Mouse (Mus musculus) Patski (cell line): ENCODE results near the gene Pard3b. TPM values are rescaled to one million over a fixed set of nuclear protein-coding genes. Genes with fewer than 3 reads are reported as not detected.

ENCODE experiments used
- ATAC-seq: fragments of 100-300 bp; one replicate; pipeline ENCODE4 v1.8.0; 2021
- CTCF ChIA-PET: fragments of 350-600 bp; sonication (Branson Sonifier 250); formaldehyde crosslinking; loops from one replicate; lab custom pipeline; 2022; ENCODE audit warnings: inconsistent platforms; lab: Charles Lee
- POLR2A ChIA-PET: fragments of 350-600 bp; sonication (Branson Sonifier 250); formaldehyde crosslinking; loops from one replicate; lab custom pipeline; 2022; ENCODE audit warnings: antibody characterized with exemption, inconsistent platforms; lab: Charles Lee
- DNase-seq: peaks from one replicate; pipeline ENCODE4 v3.0.0-alpha.2; 2011; ENCODE audit warnings: low read depth, low spot score
- H3K27me3 ChIP-seq: fragments of 371-371 bp; one replicate; pipeline ENCODE4 v1.5.1; 2021
- CTCF ChIP-seq: fragments of 100-300 bp; IDR thresholded peaks from one replicate; pipeline ENCODE4 v1.5.1; 2021
- in situ Hi-C: fragments of 300-500 bp; cut with MboI; formaldehyde crosslinking; loops from 3 replicates; pipeline ENCODE4 v1.11.1; 2018; ENCODE audit warnings: low pct_unique_long_range_greater_than_20kb, mixed read lengths
- polyA plus RNA-seq: library from polyadenylated mRNA; unstranded; gene quantifications from one replicate; pipeline ENCODE4 v1.2.3, GENCODE M21; 2021

Pard3b gene
- polyA plus RNA-seq, 1 experiment from 2014 or later = 9.1 TPM

GRCm38 (mm10) chr1:61924958-61925357 lies 286.3 kb downstream of the Pard3b start:
- no peak for ATAC-seq
- ChIA-PET POLR2A (interaction anchor here (0.5 kb wide), 1 partner anchor 656 kb away, joined by 4 read pairs; no protein-coding TSS in a partner anchor), CTCF (interaction anchor here (1.6 to 2.5 kb wide), 3 partner anchors 11 to 776 kb away, joined by 3 to 17 read pairs (median 12); no protein-coding TSS in a partner anchor)
- no peaks in the 10 kb centered on the region for H3K27me3 ChIP-seq
- peak; percentile 70 for TF ChIP-seq CTCF
- in situ Hi-C loops = loop anchor here (5.0 to 25.0 kb wide), 3 partner anchors 550 to 1037 kb away; partner anchors contain the start of gene Nrp2
- no peak for DNase-seq

DNA sequence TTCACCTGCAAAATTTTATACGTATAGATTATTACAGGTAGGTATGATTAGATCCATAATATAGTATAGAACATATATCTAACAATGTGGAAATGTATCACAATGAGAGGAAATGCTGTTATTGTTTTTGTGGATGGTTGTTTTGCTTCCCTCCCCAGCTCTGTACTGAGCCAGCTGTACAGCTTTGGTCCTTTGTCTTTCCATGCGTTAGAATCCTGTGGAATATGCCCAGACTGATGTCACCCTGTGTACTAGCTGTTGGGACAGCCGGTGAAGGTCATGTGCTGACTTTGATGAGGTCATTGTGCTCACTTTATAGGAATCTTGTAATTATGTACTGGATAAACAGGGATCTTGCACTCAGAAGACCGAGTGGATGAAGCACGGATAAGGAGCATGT lies 286.9 kb downstream of the Pard3b start:
- H3K27me3 ChIP-seq = no peaks in the 10 kb centered on the region
- DNase-seq (no peak), ATAC-seq (no peak)
- TF ChIP-seq CTCF = no peak
- ChIA-PET CTCF (interaction anchor here (1.6 to 2.5 kb wide), 3 partner anchors 10 to 775 kb away, joined by 3 to 17 read pairs (median 12); no protein-coding TSS in a partner anchor), POLR2A (no interaction called here)
- in situ Hi-C loops = loop anchor here (5.0 to 25.0 kb wide), 3 partner anchors 551 to 1037 kb away; partner anchors contain the start of gene Nrp2

- in situ Hi-C loops = loop anchor here (5.0 to 25.0 kb wide), 3 partner anchors 553 to 1034 kb away; partner anchors contain the start of gene Nrp2
- DNase-seq (no peak), ATAC-seq (no peak)
- POLR2A ChIA-PET = no interaction called here
- no peak for TF ChIP-seq CTCF
- CTCF ChIA-PET = interaction anchor here (0.8 to 2.6 kb wide), 4 partner anchors 13 to 769 kb away, joined by 3 to 8 read pairs (median 4); no protein-coding TSS in a partner anchor
- no peaks in the 10 kb centered on the region for H3K27me3 ChIP-seq
Observed at GRCm38 (mm10) chr1:61928131-61928761, 289.6 kb downstream of the Pard3b start.

GRCm38 (mm10) chr1:61933574-61933973 lies 294.9 kb downstream of the Pard3b start:
- ATAC-seq (no peak), DNase-seq (no peak)
- in situ Hi-C loops = loop anchor here (25.0 kb wide), 1 partner anchor 1029 kb away; no protein-coding TSS in a partner anchor
- ChIA-PET CTCF (no interaction called here), POLR2A (no interaction called here)
- no peaks in the 10 kb centered on the region for H3K27me3 ChIP-seq
- TF ChIP-seq CTCF = no peak

DNA sequence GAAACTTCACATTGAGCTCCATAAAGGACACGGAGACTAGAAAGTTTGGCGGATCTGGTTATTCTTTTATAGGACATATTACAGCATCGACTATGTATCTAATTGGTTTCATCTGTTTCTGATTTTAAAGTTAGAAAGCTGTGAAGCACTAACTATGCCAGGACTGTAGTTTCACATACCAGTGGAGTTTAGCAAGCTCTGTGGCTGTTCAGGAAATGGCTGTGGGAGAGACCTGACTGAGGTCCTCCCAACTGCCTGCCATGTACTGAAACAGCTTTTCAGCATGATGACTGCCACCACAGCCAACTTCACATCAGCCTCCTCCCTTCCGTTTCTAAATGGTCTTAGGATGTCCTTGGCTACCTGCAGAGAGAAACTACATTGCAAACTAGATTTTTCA lies 296.1 kb downstream of the Pard3b start:
- in situ Hi-C loops = loop anchor here (25.0 kb wide), 1 partner anchor 1028 kb away; no protein-coding TSS in a partner anchor
- CTCF ChIA-PET = interaction anchor here (3.1 kb wide), 1 partner anchor 9 kb away, joined by 17 read pairs; no protein-coding TSS in a partner anchor

GRCm38 (mm10) chr1:61939882-61940281 lies 301.3 kb downstream of the Pard3b start:
- TF ChIP-seq CTCF = no peak
- no peaks in the 10 kb centered on the region for H3K27me3 ChIP-seq
- CTCF ChIA-PET = interaction anchor here (1.1 kb wide), 1 partner anchor 9 kb away, joined by 3 read pairs; no protein-coding TSS in a partner anchor
- in situ Hi-C loops = loop anchor here (25.0 kb wide), 1 partner anchor 1022 kb away; no protein-coding TSS in a partner anchor
- DNase-seq = no peak
- POLR2A ChIA-PET = interaction anchor here (1.3 kb wide), 1 partner anchor 8 kb away, joined by 3 read pairs; no protein-coding TSS in a partner anchor
- ATAC-seq = no peak

More for the DNA sequence above, 296.1 kb downstream of the Pard3b start:
- no peak for TF ChIP-seq CTCF
- ATAC-seq (no peak), DNase-seq (no peak)
- POLR2A ChIA-PET = no interaction called here
- H3K27me3 ChIP-seq = no peaks in the 10 kb centered on the region

DNA sequence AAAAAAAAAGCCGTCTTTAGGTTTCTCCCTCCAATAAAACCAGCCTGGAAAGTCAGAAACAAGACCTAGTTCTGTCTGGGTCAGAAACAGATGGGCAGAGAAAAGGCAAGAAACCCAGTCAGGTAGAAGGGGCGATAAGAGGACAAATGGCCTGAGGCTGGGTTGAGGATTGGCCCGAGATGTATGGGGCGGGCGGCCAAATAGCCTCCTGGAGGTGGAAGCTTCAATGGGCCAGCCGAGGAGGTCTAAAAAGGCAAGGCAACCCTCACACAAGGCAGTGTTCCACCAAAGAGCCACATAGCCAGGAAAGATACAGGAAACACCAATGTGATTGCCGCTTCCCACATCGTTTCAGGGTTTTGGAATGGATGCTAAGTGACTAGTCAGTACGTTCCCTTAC lies 322.9 kb downstream of the Pard3b start:
- ChIA-PET CTCF (no interaction called here), POLR2A (no interaction called here)
- no peaks in the 10 kb centered on the region for H3K27me3 ChIP-seq
- ATAC-seq (no peak), DNase-seq (no peak)
- in situ Hi-C loops = no loop called here
- TF ChIP-seq CTCF = no peak

- CTCF ChIA-PET = no interaction called here
- in situ Hi-C loops = no loop called here
- no peak for TF ChIP-seq CTCF
- ATAC-seq = no peak
- no peaks in the 10 kb centered on the region for H3K27me3 ChIP-seq
- DNase-seq = no peak
- POLR2A ChIA-PET = no interaction called here
Observed at GRCm38 (mm10) chr1:61962571-61962970, 323.9 kb downstream of the Pard3b start.

GRCm38 (mm10) chr1:61967124-61967523 lies 328.5 kb downstream of the Pard3b start:
- DNase-seq (no peak), ATAC-seq (no peak)
- ChIA-PET CTCF (interaction anchor here (0.7 to 1.4 kb wide), 3 partner anchors 19 to 26 kb away, joined by 3 read pairs; no protein-coding TSS in a partner anchor), POLR2A (no interaction called here)
- peak; percentile 43 for TF ChIP-seq CTCF
- in situ Hi-C loops = no loop called here
- H3K27me3 ChIP-seq = no peaks in the 10 kb centered on the region

DNA sequence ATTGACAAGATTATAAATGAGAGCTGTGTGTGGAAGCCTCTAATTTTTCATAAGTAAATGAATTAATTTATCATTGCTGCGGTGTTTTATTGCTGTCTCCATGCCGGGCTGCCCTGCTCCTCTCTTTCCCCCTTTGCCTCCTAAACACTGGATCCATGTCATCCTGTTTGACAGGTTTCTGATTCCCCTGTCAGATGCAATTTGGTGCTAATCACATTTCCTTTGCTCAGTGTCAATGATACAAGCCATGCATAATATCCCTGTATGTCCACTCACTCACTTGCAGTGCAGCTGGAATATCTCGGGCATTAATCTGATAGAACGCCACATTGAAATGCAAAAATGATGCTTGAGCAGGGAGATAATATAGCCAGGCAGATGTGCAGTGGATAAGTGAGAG lies 329.2 kb downstream of the Pard3b start:
- ATAC-seq = no peak
- CTCF ChIA-PET = interaction anchor here (1.4 kb wide), 1 partner anchor 19 kb away, joined by 3 read pairs; no protein-coding TSS in a partner anchor
- POLR2A ChIA-PET = no interaction called here

DNA sequence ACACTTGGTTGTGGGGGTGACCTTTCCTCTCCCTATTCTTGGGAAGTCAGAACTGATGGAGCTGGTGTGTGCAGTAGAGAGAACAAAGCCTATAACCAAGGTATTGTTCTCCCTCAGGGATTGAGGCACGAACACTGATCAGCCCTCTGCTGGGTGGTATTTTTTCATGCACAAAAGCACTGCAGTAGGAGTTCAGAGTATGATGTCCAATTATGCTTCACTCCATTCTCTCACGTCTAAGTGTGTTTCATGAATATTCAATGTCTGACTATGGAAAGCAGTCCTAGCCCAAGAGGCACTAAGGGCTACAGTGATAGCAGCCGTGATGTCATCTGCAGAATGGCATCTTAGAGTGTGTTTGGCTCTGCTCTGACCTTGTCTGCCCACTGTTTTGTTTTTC lies 359.1 kb downstream of the Pard3b start:
- no peak for TF ChIP-seq CTCF
- ChIA-PET CTCF (interaction anchor here (0.6 to 1.5 kb wide), 2 partner anchors 15 to 16 kb away, joined by 3 read pairs; no protein-coding TSS in a partner anchor), POLR2A (no interaction called here)
- no peaks in the 10 kb centered on the region for H3K27me3 ChIP-seq
- DNase-seq (no peak), ATAC-seq (no peak)
- in situ Hi-C loops = no loop called here

More for the DNA sequence above, 329.2 kb downstream of the Pard3b start:
- no peak for DNase-seq
- H3K27me3 ChIP-seq = no peaks in the 10 kb centered on the region
- TF ChIP-seq CTCF = no peak
- in situ Hi-C loops = no loop called here
